Mouse (Mus musculus) heart, embryonic 11.5 days (tissue): ENCODE data around the gene Kpna3. TPM values are rescaled to one million over a fixed set of nuclear protein-coding genes. Genes with fewer than 3 reads are reported as not detected.
A peak's percentile ranks its signal among the peaks of the same experiment; 100 is the strongest.

ENCODE experiments used
- ATAC-seq: fragments of 200-750 bp; cut with Nextera tagmentation; replicated peaks from 2 replicates; pipeline ENCODE4 v1.8.0; 2017; ENCODE audit warnings: moderate library complexity; ENCODE audit not compliant: insufficient number of reproducible peaks, low FRiP score, low TSS enrichment
- H3K27ac ChIP-seq: fragments of 300-500 bp; sonication (generic); 2 replicates; pipeline ENCODE4 v1.5.1; 2014; ENCODE audit warnings: mild to moderate bottlenecking, low read depth, low read length
- H3K27me3 ChIP-seq: fragments of 300-500 bp; sonication (generic); 2 replicates; pipeline ENCODE4 v1.6.1; 2014; ENCODE audit warnings: mild to moderate bottlenecking, low read length, mixed read lengths; ENCODE audit not compliant: control insufficient read depth, insufficient read depth
- H3K36me3 ChIP-seq: fragments of 300-500 bp; sonication (generic); 2 replicates; pipeline ENCODE4 v1.6.1; 2014; ENCODE audit warnings: mild to moderate bottlenecking, low read length, moderate library complexity, mixed read lengths; ENCODE audit not compliant: control insufficient read depth, insufficient read depth
- H3K4me1 ChIP-seq: fragments of 300-500 bp; sonication (generic); 2 replicates; pipeline ENCODE4 v1.6.1; 2014; ENCODE audit warnings: low read length; ENCODE audit not compliant: control insufficient read depth, insufficient read depth
- H3K4me2 ChIP-seq: fragments of 300-500 bp; sonication (generic); 2 replicates; pipeline ENCODE4 v1.6.1; 2014; ENCODE audit warnings: mild to moderate bottlenecking, moderate library complexity
- H3K4me3 ChIP-seq: fragments of 300-500 bp; sonication (generic); 2 replicates; pipeline ENCODE4 v1.5.1; 2014; ENCODE audit warnings: low read depth, low read length
- H3K9ac ChIP-seq: fragments of 300-500 bp; sonication (generic); 2 replicates; pipeline ENCODE4 v1.6.1; 2014; ENCODE audit warnings: mild to moderate bottlenecking, low read depth, low read length, moderate library complexity
- H3K9me3 ChIP-seq: fragments of 300-500 bp; sonication (generic); replicated peaks from 2 replicates; pipeline ENCODE4 v1.6.1; 2016; ENCODE audit warnings: low read length; ENCODE audit not compliant: control insufficient read depth
- WGBS: fragments of 180-500 bp; shearing (Covaris S2); extraction: QIAGEN DNeasy Blood & Tissue Kit; methylation state at CpG from one replicate; pipeline ENCODE4 v1.1.7; 2014; ENCODE audit not compliant: insufficient replicate concordance; 5-methylcytosine and 5-hydroxymethylcytosine counted together
- polyA plus RNA-seq: library from polyadenylated mRNA; unstranded; fragments of >200 nt; fragmentation: Nextera tagmentation; extraction: Ambion mirVana; gene quantifications from 2 replicates; pipeline ENCODE4 v1.2.1, GENCODE M21; 2014

Kpna3 gene
- 43.7 and 48.9 TPM in 2 replicates for polyA plus RNA-seq

GRCm38 (mm10) chr14:61439661-61440559 is at the start of gene Kpna3:
Kpna3 (minus strand) TSS chr14:61439874.
- Histone ChIP-seq H3K9ac (peak within 1 kb of the TSS; percentile 71), H3K4me3 (peak within 1 kb of the TSS; percentile 80), H3K4me2 (peak within 1 kb of the TSS; percentile 70), H3K9me3 (no peaks in the 10 kb centered on the region), H3K27me3 (no peaks in the 10 kb centered on the region), H3K4me1 (peaks cover 2% of the 10 kb centered on the region; the same call in 1 of the 2 replicates), H3K36me3 (no peaks in the 10 kb centered on the region), H3K27ac (peak within 1 kb of the TSS; percentile 90)
- under 1% methylated on average over 80 of the region's 85 CpGs for WGBS
- peak; percentile 97 for ATAC-seq

DNA sequence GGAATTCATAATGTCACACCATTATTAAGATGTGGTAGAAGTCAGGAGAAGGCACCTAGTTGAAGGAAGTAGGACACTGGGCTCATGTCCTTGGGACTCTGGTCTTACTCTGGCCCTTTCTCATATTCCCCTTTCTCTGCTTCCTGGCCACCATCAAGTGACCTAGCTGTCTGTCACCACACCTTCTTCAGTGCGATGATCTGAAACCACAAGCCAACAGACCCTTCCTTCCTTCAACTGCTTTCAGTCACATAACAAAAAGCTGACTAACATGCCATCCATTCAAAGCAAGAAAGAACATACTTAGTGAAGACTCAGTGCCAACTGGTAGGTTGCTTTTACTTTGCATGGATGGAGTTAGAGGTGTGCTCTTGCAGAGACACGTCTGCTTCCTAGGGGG is 20.7 kb upstream of the Kpna3 start:
- H3K9me3 ChIP-seq: no peaks in the 10 kb centered on the region
- no peaks in the 10 kb centered on the region for H3K27me3 ChIP-seq
- no peak overlapping the region for H3K27ac ChIP-seq
- no peaks in the 10 kb centered on the region for H3K36me3 ChIP-seq
- no peak overlapping the region for H3K4me2 ChIP-seq
- H3K4me3 ChIP-seq: no peak overlapping the region
- H3K4me1 ChIP-seq: no peaks in the 10 kb centered on the region
- no peak for ATAC-seq
- WGBS: 59% methylated on average over 2 of the region's 2 CpGs
- no peak overlapping the region for H3K9ac ChIP-seq

DNA sequence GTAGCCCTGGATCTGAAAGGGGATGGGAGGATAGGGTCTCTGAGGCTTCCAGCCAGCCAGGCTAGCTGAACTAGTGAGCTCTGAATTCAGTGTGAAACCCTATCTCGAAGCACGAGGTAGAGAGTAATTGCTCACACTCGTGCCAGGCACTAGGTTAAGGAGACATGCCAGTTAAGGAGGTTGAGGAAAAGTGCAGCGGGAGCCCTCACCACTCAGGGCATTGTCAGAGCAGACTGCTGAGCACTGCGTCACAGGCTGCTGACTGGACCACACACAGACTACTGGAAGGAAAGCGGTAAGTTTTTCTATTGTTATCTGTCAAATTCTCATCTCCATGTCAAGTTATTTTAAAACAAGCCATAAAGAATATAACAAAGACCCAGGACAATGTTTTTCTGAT is 17.8 kb upstream of the Kpna3 start:
- no peak for ATAC-seq
- no peaks in the 10 kb centered on the region for H3K9me3 ChIP-seq
- WGBS: 56% methylated on average over 6 of the region's 6 CpGs
- H3K4me3 ChIP-seq: no peak overlapping the region
- no peaks in the 10 kb centered on the region for H3K36me3 ChIP-seq
- H3K4me2 ChIP-seq: no peak overlapping the region
- H3K4me1 ChIP-seq: no peaks in the 10 kb centered on the region
- H3K27ac ChIP-seq: no peak overlapping the region
- no peak overlapping the region for H3K9ac ChIP-seq
- no peaks in the 10 kb centered on the region for H3K27me3 ChIP-seq

GRCm38 (mm10) chr14:61455571-61455970 is 15.9 kb upstream of the Kpna3 start:
- Histone ChIP-seq H3K9me3 (no peaks in the 10 kb centered on the region), H3K9ac (no peak overlapping the region), H3K36me3 (no peaks in the 10 kb centered on the region), H3K4me1 (no peaks in the 10 kb centered on the region), H3K27ac (no peak overlapping the region), H3K4me3 (no peak overlapping the region), H3K27me3 (no peaks in the 10 kb centered on the region), H3K4me2 (no peak overlapping the region)
- 76% methylated on average over 3 of the region's 3 CpGs for WGBS
- ATAC-seq: no peak

- no peaks in the 10 kb centered on the region for H3K36me3 ChIP-seq
- WGBS: 50% methylated on average over 4 of the region's 4 CpGs
- H3K4me2 ChIP-seq: no peak overlapping the region
- H3K27me3 ChIP-seq: no peaks in the 10 kb centered on the region
- H3K9ac ChIP-seq: no peak overlapping the region
- no peak for ATAC-seq
- no peaks in the 10 kb centered on the region for H3K9me3 ChIP-seq
- H3K4me3 ChIP-seq: no peak overlapping the region
- H3K4me1 ChIP-seq: no peaks in the 10 kb centered on the region
- H3K27ac ChIP-seq: no peak overlapping the region
These were observed 13.4 kb upstream of the Kpna3 start for GRCm38 (mm10) chr14:61453032-61453431.

GRCm38 (mm10) chr14:61452481-61452880 is 12.8 kb upstream of the Kpna3 start:
- Histone ChIP-seq H3K4me1 (no peaks in the 10 kb centered on the region), H3K9me3 (no peaks in the 10 kb centered on the region), H3K27me3 (no peaks in the 10 kb centered on the region), H3K9ac (no peak overlapping the region), H3K27ac (no peak overlapping the region), H3K4me2 (no peak overlapping the region), H3K4me3 (no peak overlapping the region), H3K36me3 (no peaks in the 10 kb centered on the region)
- 53% methylated on average over 6 of the region's 6 CpGs for WGBS
- ATAC-seq: no peak

DNA sequence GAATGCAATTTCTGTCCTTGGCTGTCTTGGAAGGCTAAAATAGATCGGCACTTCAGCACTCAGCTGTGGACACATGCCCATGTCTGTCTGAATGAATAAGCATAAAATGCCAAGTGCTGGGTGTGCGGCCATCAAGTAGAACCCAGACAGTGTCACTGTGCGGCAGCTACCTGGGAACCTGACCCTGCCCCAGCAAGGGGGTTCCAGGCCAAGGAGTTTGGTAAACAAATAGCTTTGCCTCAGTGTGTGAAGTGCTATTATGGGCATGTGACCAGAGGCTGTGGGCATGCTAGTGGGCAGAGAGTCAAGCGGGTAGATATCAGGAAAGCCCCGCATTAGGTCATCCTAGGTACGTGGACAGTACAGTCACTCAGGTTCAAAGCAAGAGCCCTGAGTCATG is 8.1 kb upstream of the Kpna3 start:
- Histone ChIP-seq H3K9me3 (no peaks in the 10 kb centered on the region), H3K4me1 (no peaks in the 10 kb centered on the region), H3K4me3 (no peak overlapping the region), H3K27ac (no peak overlapping the region), H3K4me2 (no peak overlapping the region), H3K27me3 (no peaks in the 10 kb centered on the region), H3K9ac (no peak overlapping the region), H3K36me3 (no peaks in the 10 kb centered on the region)
- ATAC-seq: no peak
- WGBS: 75% methylated on average over 6 of the region's 6 CpGs

DNA sequence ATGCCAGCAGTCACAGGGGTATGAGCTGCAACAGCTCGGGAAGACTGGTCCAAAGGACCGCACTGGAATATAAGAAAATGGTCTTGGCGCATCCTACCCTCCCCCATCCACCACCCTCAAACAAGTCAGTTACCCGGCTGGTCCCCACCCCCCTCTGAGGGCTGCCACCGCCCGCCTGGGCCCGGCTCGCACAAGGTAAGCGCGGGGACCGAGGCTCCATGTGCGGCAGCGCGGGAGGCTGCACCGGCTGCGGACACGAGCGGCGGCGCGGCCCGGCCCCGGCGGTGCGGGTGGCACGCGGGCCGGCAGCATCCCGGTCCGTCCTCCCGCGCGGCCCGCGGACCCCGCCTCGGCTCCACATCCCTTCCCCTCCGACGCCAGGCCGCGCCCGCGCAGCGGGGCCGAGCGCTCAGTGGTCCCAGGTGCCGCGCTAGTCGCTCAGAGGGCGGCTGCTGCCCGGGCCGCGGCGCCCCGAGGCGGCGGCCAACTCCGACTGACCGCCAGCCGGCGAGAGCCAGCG is 473 bp downstream of the Kpna3 start:
- H3K4me1 ChIP-seq: peaks cover 2% of the 10 kb centered on the region; the same call in 1 of the 2 replicates
- no peaks in the 10 kb centered on the region for H3K36me3 ChIP-seq
- H3K4me3 ChIP-seq: peak overlapping the region; percentile 80
- peak overlapping the region; percentile 70 for H3K4me2 ChIP-seq
- H3K27me3 ChIP-seq: no peaks in the 10 kb centered on the region
- peak overlapping the region; percentile 90 for H3K27ac ChIP-seq
- H3K9me3 ChIP-seq: no peaks in the 10 kb centered on the region
- H3K9ac ChIP-seq: peak overlapping the region; percentile 71
- 0% methylated on average over 44 of the region's 62 CpGs for WGBS
- ATAC-seq: peak; percentile 60
